Comparison of ENCODE assay signal across 9 mouse cellular contexts in genomic region chr17:80800877-80801276, GRCm38 (mm10).
DNase-seq lines count a peak whose midpoint lies in the region; ATAC-seq and TF ChIP-seq lines count a peak whose summit lies in the region.
"Had no signal": no experiment of that assay in that cellular context is flagged by ENCODE, and none has a peak within 500 bp of the region (broad histone marks: within the 10 kb centered on the region; RNA-seq: fewer than 3 reads in every experiment).

No protein-coding gene starts in this region.

- no peaks in the 10 kb centered on the region for H3K27me3 ChIP-seq in heart, embryonic 10.5 days (ENCODE audit: insufficient read depth, poor library complexity, severe bottlenecking)
- H3K27me3 ChIP-seq in neural tube, embryonic 15.5 days (replicated peaks) = no peaks in the 10 kb centered on the region
- H3K27me3 ChIP-seq in heart, embryonic 16.5 days (ENCODE audit: control insufficient read depth, insufficient read depth, low read length) = no peaks in the 10 kb centered on the region
- no peaks in the 10 kb centered on the region for H3K27me3 ChIP-seq in stomach, postnatal 0 days (ENCODE audit: control insufficient read depth, insufficient read depth, low read length)

- peaks cover 23% of the 10 kb centered on the region for H3K4me1 ChIP-seq in heart, embryonic 10.5 days
- peaks cover 15% of the 10 kb centered on the region for H3K4me1 ChIP-seq in neural tube, embryonic 15.5 days
- H3K4me1 ChIP-seq in heart, embryonic 16.5 days (ENCODE audit: control insufficient read depth, insufficient read depth, low read length) = peaks cover 20% of the 10 kb centered on the region
- H3K4me1 ChIP-seq in stomach, postnatal 0 days (replicated peaks; ENCODE audit: control insufficient read depth, insufficient read depth) = 0 out of 2 replicates have a peak, but pooled peaks cover 8% of the 10 kb centered on the region

- H3K36me3 ChIP-seq in heart, embryonic 10.5 days = no peaks in the 10 kb centered on the region
- H3K36me3 ChIP-seq in neural tube, embryonic 15.5 days = no peaks in the 10 kb centered on the region
- no peaks in the 10 kb centered on the region for H3K36me3 ChIP-seq in heart, embryonic 16.5 days (ENCODE audit: control insufficient read depth, insufficient read depth)
- H3K36me3 ChIP-seq in stomach, postnatal 0 days (ENCODE audit: control insufficient read depth, insufficient read depth, low read length) = no peaks in the 10 kb centered on the region
- H3K36me3 ChIP-seq: G1E had no signal

- no peaks in the 10 kb centered on the region for H3K9me3 ChIP-seq in heart, embryonic 10.5 days
- no peaks in the 10 kb centered on the region for H3K9me3 ChIP-seq in neural tube, embryonic 15.5 days (replicated peaks)
- H3K9me3 ChIP-seq in heart, embryonic 16.5 days (replicated peaks; ENCODE audit: control insufficient read depth, low read length) = 0 out of 2 replicates have a peak, but pooled peaks cover 3% of the 10 kb centered on the region
- H3K9me3 ChIP-seq in stomach, postnatal 0 days (ENCODE audit: control insufficient read depth, low read length) = no peaks in the 10 kb centered on the region

- peak overlapping the region; percentile 70 for H3K27ac ChIP-seq in heart, embryonic 10.5 days
- 0 out of 2 replicates have a peak overlapping the region, but pooled peaks have one; percentile 0 for H3K27ac ChIP-seq in neural tube, embryonic 15.5 days (replicated peaks)
- peak overlapping the region; percentile 60 for H3K27ac ChIP-seq in heart, embryonic 16.5 days (ENCODE audit: low read length)
- H3K27ac ChIP-seq in stomach, postnatal 0 days (replicated peaks) = peak overlapping the region; percentile 90

- no peak for TF ChIP-seq CTCF in stomach, postnatal 0 days (IDR thresholded peaks at IDR 0.05; ENCODE audit: low read depth)

- TF ChIP-seq EP300 in stomach, postnatal 0 days (optimal IDR thresholded peaks at IDR 0.05) = no peak

- no peak for ATAC-seq in neural tube, embryonic 15.5 days (ENCODE audit: low FRiP score)
- ATAC-seq in heart, embryonic 16.5 days (replicated peaks; ENCODE audit: extremely low read depth, insufficient read depth, low FRiP score) = no peak
- peak; percentile 53 for ATAC-seq in stomach, postnatal 0 days (ENCODE audit: low FRiP score, low TSS enrichment)

- no peak for DNase-seq in heart, embryonic 10.5 days (ENCODE audit: low spot score)
- DNase-seq in heart, adult 11 months = no peak
- DNase-seq in neural tube, embryonic 10.5 days (ENCODE audit: extremely low spot score, low spot score) = no peak
- peak; percentile 33 for DNase-seq in stomach, postnatal 0 days (ENCODE audit: low spot score)
- no peak for DNase-seq in ovary, postnatal 10 days (ENCODE audit: low spot score)
- no peak for DNase-seq in MN1 (ENCODE audit: low spot score)

- H3K4me3 ChIP-seq in heart, embryonic 10.5 days = peak overlapping the region; percentile 34
- no peak overlapping the region for H3K4me3 ChIP-seq in neural tube, embryonic 15.5 days (replicated peaks)
- no peak overlapping the region for H3K4me3 ChIP-seq in heart, embryonic 16.5 days (ENCODE audit: low read length)
- no peak overlapping the region for H3K4me3 ChIP-seq in stomach, postnatal 0 days (ENCODE audit: low read depth, low read length)

- WGBS in heart, embryonic 10.5 days = 62% methylated on average over 13 of the region's 13 CpGs
- WGBS in neural tube, embryonic 15.5 days = 89% methylated on average over 13 of the region's 13 CpGs
- WGBS in heart, embryonic 16.5 days = 69% methylated on average over 13 of the region's 13 CpGs
- 65% methylated on average over 13 of the region's 13 CpGs for WGBS in stomach, postnatal 0 days

- H3K9ac ChIP-seq in neural tube, embryonic 15.5 days (replicated peaks) = no peak overlapping the region
- no peak overlapping the region for H3K9ac ChIP-seq in heart, embryonic 16.5 days (ENCODE audit: low read length)
- H3K9ac ChIP-seq in stomach, postnatal 0 days (ENCODE audit: low read length) = no peak overlapping the region

- H3K4me2 ChIP-seq in neural tube, embryonic 15.5 days = peak overlapping the region; percentile 23; the same call in 1 of the 2 replicates
- H3K4me2 ChIP-seq in heart, embryonic 16.5 days (ENCODE audit: low read depth, low read length) = peak overlapping the region; percentile 54; the same call in 1 of the 2 replicates
- peak overlapping the region; percentile 30 for H3K4me2 ChIP-seq in stomach, postnatal 0 days (replicated peaks; ENCODE audit: low read depth)

Comparison
In these comparisons a context has a peak if more than half of its experiments do, and no peak if none do; other contexts are left out.
1. H3K27ac ChIP-seq: peak in every context shown above with its lines; median percentile 90 in stomach, postnatal 0 days; 70 in heart, embryonic 10.5 days; 60 in heart, embryonic 16.5 days; 0 in neural tube, embryonic 15.5 days.